Mouse (Mus musculus): ENCODE measurements around the gene Gfer. TPM values are rescaled to one million over a fixed set of nuclear protein-coding genes. Genes with fewer than 3 reads are reported as not detected.

Gene Gfer
- polyA plus RNA-seq, 1 experiment from 2014 or later, result 37.3 TPM

DNA sequence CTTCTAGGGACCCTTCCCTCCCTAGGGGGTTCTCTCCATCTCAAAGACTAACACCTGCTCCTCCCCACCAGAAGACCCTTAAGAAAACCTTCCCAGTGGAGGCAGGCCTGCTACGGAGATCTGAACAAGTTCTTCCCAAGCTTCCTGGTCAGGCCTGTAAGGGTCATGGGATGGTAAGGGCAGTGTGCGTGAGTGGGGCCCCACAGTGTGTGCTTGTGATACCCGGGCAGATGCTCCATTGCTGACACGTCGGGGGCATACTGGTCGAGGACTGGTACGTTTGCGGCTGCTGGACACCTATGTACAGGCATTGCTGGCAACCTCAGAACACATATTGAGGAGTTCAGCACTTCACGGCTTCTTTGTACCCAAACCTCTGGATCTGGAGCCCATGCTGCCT is 2.8 kb upstream of the Gfer start:
- peaks cover 20% of the 10 kb centered on the region for H3K4me1 ChIP-seq (ENCODE audit: control insufficient read depth, insufficient read depth, low read depth, low read length)
- no peak for ATAC-seq
- H3K27ac ChIP-seq (ENCODE audit: low read depth, low read length), result no peak overlapping the region
- no peak overlapping the region for H3K4me2 ChIP-seq (ENCODE audit: low read length)
- H3K9me3 ChIP-seq (ENCODE audit: control insufficient read depth, low read length), result no peaks in the 10 kb centered on the region
- 68% methylated on average over 9 of the region's 9 CpGs for WGBS
- H3K36me3 ChIP-seq (ENCODE audit: control insufficient read depth, insufficient read depth, low read length), result peaks cover 21% of the 10 kb centered on the region
- H3K9ac ChIP-seq (ENCODE audit: low read depth, low read length), result no peak overlapping the region
- no peak overlapping the region for H3K4me3 ChIP-seq (ENCODE audit: low read length)
- H3K27me3 ChIP-seq (replicated peaks; ENCODE audit: control insufficient read depth, insufficient read depth, low read length), result no peaks in the 10 kb centered on the region

DNA sequence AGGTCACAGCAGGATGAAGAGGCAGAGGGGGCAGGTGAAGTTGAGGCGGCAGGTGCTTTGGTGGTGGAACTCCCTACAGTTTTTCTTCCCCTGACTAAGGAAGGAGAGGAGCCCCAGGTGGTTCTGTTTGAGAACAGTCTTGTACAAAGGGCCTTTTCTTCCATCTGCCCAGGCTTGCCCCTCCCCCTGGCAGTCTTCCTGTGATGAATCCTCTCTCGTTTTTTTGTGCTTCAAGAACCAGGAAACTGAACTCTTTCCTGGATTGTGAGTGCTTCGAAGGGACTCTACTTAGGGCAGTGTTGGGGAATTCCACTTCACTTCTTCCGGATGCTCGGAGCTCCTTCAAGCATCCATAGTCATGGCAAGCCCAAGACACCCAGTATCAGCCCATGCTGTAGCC is 2.0 kb upstream of the Gfer start:
- no peak for ATAC-seq
- H3K36me3 ChIP-seq (ENCODE audit: control insufficient read depth, insufficient read depth, low read length), result peaks cover 21% of the 10 kb centered on the region
- H3K4me1 ChIP-seq (ENCODE audit: control insufficient read depth, insufficient read depth, low read depth, low read length), result peaks cover 20% of the 10 kb centered on the region
- no peak overlapping the region for H3K4me3 ChIP-seq (ENCODE audit: low read length)
- no peaks in the 10 kb centered on the region for H3K9me3 ChIP-seq (ENCODE audit: control insufficient read depth, low read length)
- H3K4me2 ChIP-seq (ENCODE audit: low read length), result no peak overlapping the region
- H3K27ac ChIP-seq (ENCODE audit: low read depth, low read length), result no peak overlapping the region
- no peak overlapping the region for H3K9ac ChIP-seq (ENCODE audit: low read depth, low read length)
- no peaks in the 10 kb centered on the region for H3K27me3 ChIP-seq (replicated peaks; ENCODE audit: control insufficient read depth, insufficient read depth, low read length)
- 12% methylated on average over 5 of the region's 5 CpGs for WGBS

GRCm38 (mm10) chr17:24695326-24696010 is 488 bp downstream of the Gfer start:
- H3K27me3 ChIP-seq (replicated peaks; ENCODE audit: control insufficient read depth, insufficient read depth, low read length), result no peaks in the 10 kb centered on the region
- H3K9ac ChIP-seq (ENCODE audit: low read depth, low read length), result peak overlapping the region; percentile 90
- peak overlapping the region; percentile 69 for H3K4me2 ChIP-seq (ENCODE audit: low read length)
- ATAC-seq, result peak; percentile 61
- H3K4me1 ChIP-seq (ENCODE audit: control insufficient read depth, insufficient read depth, low read depth, low read length), result peaks cover 26% of the 10 kb centered on the region
- H3K27ac ChIP-seq (ENCODE audit: low read depth, low read length), result peak overlapping the region; percentile 96
- WGBS, result 7% methylated on average over 41 of the region's 51 CpGs
- no peaks in the 10 kb centered on the region for H3K9me3 ChIP-seq (ENCODE audit: control insufficient read depth, low read length)
- peaks cover 14% of the 10 kb centered on the region for H3K36me3 ChIP-seq (ENCODE audit: control insufficient read depth, insufficient read depth, low read length)
- peak overlapping the region; percentile 72 for H3K4me3 ChIP-seq (ENCODE audit: low read length)

DNA sequence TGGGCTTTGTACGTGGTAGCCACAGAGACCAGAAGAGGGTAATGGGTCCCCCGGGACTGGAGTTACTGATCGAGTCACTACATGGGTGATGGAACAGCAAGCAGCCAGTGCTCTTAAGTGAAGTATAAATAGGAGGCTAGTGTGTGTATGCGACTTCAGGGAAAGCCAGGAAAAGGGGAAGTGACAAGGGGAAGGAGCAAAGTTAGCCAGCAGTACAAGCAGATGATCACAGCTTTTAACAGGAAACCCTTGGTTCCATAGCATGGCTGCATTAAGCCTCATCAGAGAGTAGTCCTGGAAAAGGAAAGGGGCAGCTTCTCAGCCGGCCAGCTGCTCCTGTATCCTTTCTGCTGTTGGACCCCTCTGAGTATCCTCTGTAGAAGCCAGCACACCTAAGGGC is 3.6 kb downstream of the Gfer start:
- H3K27me3 ChIP-seq (replicated peaks; ENCODE audit: control insufficient read depth, insufficient read depth, low read length), result peaks cover 4% of the 10 kb centered on the region; the same call in 1 of the 2 replicates
- peaks cover 6% of the 10 kb centered on the region; the same call in 1 of the 2 replicates for H3K36me3 ChIP-seq (ENCODE audit: control insufficient read depth, insufficient read depth, low read length)
- no peak overlapping the region for H3K27ac ChIP-seq (ENCODE audit: low read depth, low read length)
- peaks cover 42% of the 10 kb centered on the region for H3K4me1 ChIP-seq (ENCODE audit: control insufficient read depth, insufficient read depth, low read depth, low read length)
- H3K9me3 ChIP-seq (ENCODE audit: control insufficient read depth, low read length), result no peaks in the 10 kb centered on the region
- H3K9ac ChIP-seq (ENCODE audit: low read depth, low read length), result no peak overlapping the region
- WGBS, result 89% methylated on average over 5 of the region's 5 CpGs
- no peak overlapping the region for H3K4me3 ChIP-seq (ENCODE audit: low read length)
- no peak for ATAC-seq
- H3K4me2 ChIP-seq (ENCODE audit: low read length), result no peak overlapping the region

- H3K4me3 ChIP-seq (ENCODE audit: low read length), result peak within 1 kb of the TSS; percentile 66
- H3K4me1 ChIP-seq (ENCODE audit: control insufficient read depth, insufficient read depth, low read depth, low read length), result peaks cover 29% of the 10 kb centered on the region
- WGBS, result under 1% methylated on average over 55 of the region's 55 CpGs
- H3K27me3 ChIP-seq (replicated peaks; ENCODE audit: control insufficient read depth, insufficient read depth, low read length), result peaks cover 4% of the 10 kb centered on the region; the same call in 1 of the 2 replicates
- H3K4me2 ChIP-seq (ENCODE audit: low read length), result peak within 1 kb of the TSS; percentile 72
- H3K36me3 ChIP-seq (ENCODE audit: control insufficient read depth, insufficient read depth, low read length), result peaks cover 20% of the 10 kb centered on the region
- no peaks in the 10 kb centered on the region for H3K9me3 ChIP-seq (ENCODE audit: control insufficient read depth, low read length)
- H3K27ac ChIP-seq (ENCODE audit: low read depth, low read length), result peak within 1 kb of the TSS; percentile 90
- ATAC-seq, result peak; percentile 73
- peak within 1 kb of the TSS; percentile 83 for H3K9ac ChIP-seq (ENCODE audit: low read depth, low read length)
Observed at GRCm38 (mm10) chr17:24689251-24690081, 6.5 kb downstream of the Gfer start, which contains the start of gene Syngr3. Gene Syngr3, minus strand, starts transcription at chr17:24689955.

DNA sequence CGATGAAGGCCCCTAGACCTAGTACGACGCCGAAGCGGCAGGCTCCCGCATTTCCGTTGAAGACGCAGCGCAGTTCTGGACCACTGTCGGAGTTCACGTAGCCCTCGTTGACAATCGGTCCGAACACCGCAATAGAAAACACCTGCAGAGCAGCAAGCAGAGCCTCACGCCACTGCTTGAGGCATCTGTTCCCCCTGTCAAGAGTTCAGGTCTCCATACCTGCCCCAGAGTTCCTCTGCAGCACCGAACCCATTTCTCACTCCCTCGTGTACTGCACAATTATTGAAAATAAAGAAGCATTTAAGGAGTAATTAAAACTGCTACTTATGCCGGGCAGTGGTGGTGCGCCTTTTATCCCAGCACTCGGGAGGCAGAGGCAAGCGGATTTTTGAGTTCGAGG is 8.4 kb downstream of the Gfer start:
- Histone ChIP-seq H3K4me2 (ENCODE audit: low read length) (peak overlapping the region; percentile 72), H3K36me3 (ENCODE audit: control insufficient read depth, insufficient read depth, low read length) (peaks cover 16% of the 10 kb centered on the region), H3K4me1 (ENCODE audit: control insufficient read depth, insufficient read depth, low read depth, low read length) (peaks cover 29% of the 10 kb centered on the region), H3K9me3 (ENCODE audit: control insufficient read depth, low read length) (no peaks in the 10 kb centered on the region), H3K9ac (ENCODE audit: low read depth, low read length) (peak overlapping the region; percentile 52), H3K27ac (ENCODE audit: low read depth, low read length) (no peak overlapping the region), H3K4me3 (ENCODE audit: low read length) (peak overlapping the region; percentile 39), H3K27me3 (replicated peaks; ENCODE audit: control insufficient read depth, insufficient read depth, low read length) (peaks cover 4% of the 10 kb centered on the region; the same call in 1 of the 2 replicates)
- no peak; the same call in 1 of the 2 replicates for ATAC-seq
- WGBS, result 19% methylated on average over 23 of the region's 23 CpGs

DNA sequence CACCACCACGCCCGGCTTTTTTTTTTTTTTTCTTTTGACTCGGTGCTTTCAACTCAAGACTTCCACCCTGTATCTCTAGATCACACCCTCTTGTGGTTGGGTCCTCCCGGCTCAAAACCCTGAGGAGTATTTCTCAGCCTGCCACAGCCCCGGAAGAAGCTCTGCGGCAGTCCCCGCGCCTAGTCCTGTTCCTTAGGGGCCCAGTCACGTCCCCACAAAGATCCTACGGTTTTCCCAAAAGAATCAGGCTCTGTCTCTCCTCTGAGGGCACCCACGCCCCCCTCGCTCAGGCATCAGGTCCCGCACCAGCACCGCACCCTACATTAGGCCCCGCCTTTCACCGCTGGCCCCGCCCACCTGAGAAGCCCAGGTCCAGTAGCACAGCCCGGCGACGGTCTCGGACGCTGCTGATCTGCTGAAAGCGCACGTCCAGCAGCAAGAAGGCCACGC is 8.8 kb downstream of the Gfer start:
- WGBS, result 2% methylated on average over 25 of the region's 25 CpGs
- H3K9ac ChIP-seq (ENCODE audit: low read depth, low read length), result peak overlapping the region; percentile 52
- H3K27me3 ChIP-seq (replicated peaks; ENCODE audit: control insufficient read depth, insufficient read depth, low read length), result peaks cover 4% of the 10 kb centered on the region; the same call in 1 of the 2 replicates
- H3K4me1 ChIP-seq (ENCODE audit: control insufficient read depth, insufficient read depth, low read depth, low read length), result peaks cover 29% of the 10 kb centered on the region
- H3K4me2 ChIP-seq (ENCODE audit: low read length), result peak overlapping the region; percentile 72
- H3K4me3 ChIP-seq (ENCODE audit: low read length), result peak overlapping the region; percentile 39
- peak; percentile 26 for ATAC-seq
- H3K27ac ChIP-seq (ENCODE audit: low read depth, low read length), result no peak overlapping the region
- peaks cover 14% of the 10 kb centered on the region; the same call in 1 of the 2 replicates for H3K36me3 ChIP-seq (ENCODE audit: control insufficient read depth, insufficient read depth, low read length)
- no peaks in the 10 kb centered on the region for H3K9me3 ChIP-seq (ENCODE audit: control insufficient read depth, low read length)

- peaks cover 29% of the 10 kb centered on the region for H3K4me1 ChIP-seq (ENCODE audit: control insufficient read depth, insufficient read depth, low read depth, low read length)
- no peak overlapping the region for H3K27ac ChIP-seq (ENCODE audit: low read depth, low read length)
- peaks cover 4% of the 10 kb centered on the region; the same call in 1 of the 2 replicates for H3K27me3 ChIP-seq (replicated peaks; ENCODE audit: control insufficient read depth, insufficient read depth, low read length)
- no peak for ATAC-seq
- no peak overlapping the region for H3K4me3 ChIP-seq (ENCODE audit: low read length)
- H3K9ac ChIP-seq (ENCODE audit: low read depth, low read length), result no peak overlapping the region
- 39% methylated on average over 16 of the region's 16 CpGs for WGBS
- no peak overlapping the region for H3K4me2 ChIP-seq (ENCODE audit: low read length)
- no peaks in the 10 kb centered on the region for H3K9me3 ChIP-seq (ENCODE audit: control insufficient read depth, low read length)
- peaks cover 15% of the 10 kb centered on the region; the same call in 1 of the 2 replicates for H3K36me3 ChIP-seq (ENCODE audit: control insufficient read depth, insufficient read depth, low read length)
Observed at GRCm38 (mm10) chr17:24686514-24686913, 9.4 kb downstream of the Gfer start.
